Mouse (Mus musculus) intestine, embryonic 14.5 days (tissue): ENCODE data around the gene Olfml2b. TPM values are rescaled to one million over a fixed set of nuclear protein-coding genes. Genes with fewer than 3 reads are reported as not detected.

Source experiments
- ATAC-seq: fragments of 200-750 bp; cut with Nextera tagmentation; replicated peaks from 2 replicates; pipeline ENCODE4 v1.8.0; 2017; ENCODE audit warnings: low read depth, moderate number of reproducible peaks, moderate TSS enrichment, moderate library complexity; ENCODE audit not compliant: low FRiP score, low TSS enrichment
- DNase-seq: peaks from one replicate; pipeline ENCODE4 v3.0.0-alpha.2; 2018; ENCODE audit warnings: low spot score
- H3K27ac ChIP-seq: fragments of 300-500 bp; sonication (generic); 2 replicates; pipeline ENCODE4 v1.5.1; 2014; ENCODE audit warnings: low read depth, mild to moderate bottlenecking, control low read depth
- H3K27me3 ChIP-seq: fragments of 300-500 bp; sonication (generic); replicated peaks from 2 replicates; pipeline ENCODE4 v1.6.1; 2014; ENCODE audit warnings: low read length, control low read depth; ENCODE audit not compliant: control insufficient read depth, insufficient read depth
- H3K36me3 ChIP-seq: fragments of 300-500 bp; sonication (generic); 2 replicates; pipeline ENCODE4 v1.6.1; 2014; ENCODE audit warnings: low read length, control low read depth; ENCODE audit not compliant: control insufficient read depth, insufficient read depth
- H3K4me1 ChIP-seq: fragments of 300-500 bp; sonication (generic); replicated peaks from 2 replicates; pipeline ENCODE4 v1.6.1; 2014; ENCODE audit warnings: low read length, control low read depth, mixed read lengths; ENCODE audit not compliant: control insufficient read depth, insufficient read depth
- H3K4me2 ChIP-seq: fragments of 300-500 bp; sonication (generic); 2 replicates; pipeline ENCODE4 v1.6.1; 2014; ENCODE audit warnings: low read length
- H3K4me3 ChIP-seq: fragments of 300-500 bp; sonication (generic); 2 replicates; pipeline ENCODE4 v1.5.1; 2014; ENCODE audit warnings: low read depth, low read length, control low read depth, mixed read lengths
- H3K9ac ChIP-seq: fragments of 300-500 bp; sonication (generic); 2 replicates; pipeline ENCODE4 v1.6.1; 2014; ENCODE audit warnings: mild to moderate bottlenecking, low read length
- H3K9me3 ChIP-seq: fragments of 300-500 bp; sonication (generic); 2 replicates; pipeline ENCODE4 v1.6.1; 2016; ENCODE audit warnings: low read length, control low read depth; ENCODE audit not compliant: control insufficient read depth
- WGBS: fragments of 180-500 bp; shearing (Covaris S2); extraction: QIAGEN DNeasy Blood & Tissue Kit; methylation state at CpG from one replicate; pipeline ENCODE4 v1.1.7; 2014; 5-methylcytosine and 5-hydroxymethylcytosine counted together
- polyA plus RNA-seq: library from polyadenylated mRNA; unstranded; fragments of >200 nt; fragmentation: Nextera tagmentation; extraction: Ambion mirVana; gene quantifications from 2 replicates; pipeline ENCODE4 v1.2.1, GENCODE M21; 2014

Olfml2b gene
- polyA plus RNA-seq, 1 experiment from 2014 or later, result 22.4 TPM

- ATAC-seq, result no peak
- no peaks in the 10 kb centered on the region for H3K36me3 ChIP-seq
- no peak overlapping the region for H3K4me3 ChIP-seq
- no peaks in the 10 kb centered on the region for H3K27me3 ChIP-seq
- H3K9ac ChIP-seq, result no peak overlapping the region
- H3K9me3 ChIP-seq, result no peaks in the 10 kb centered on the region
- no peak for DNase-seq
- no peak overlapping the region for H3K4me2 ChIP-seq
- no peaks in the 10 kb centered on the region for H3K4me1 ChIP-seq
- WGBS, result 93% methylated on average over 3 of the region's 3 CpGs
- H3K27ac ChIP-seq, result no peak overlapping the region
Observed at GRCm38 (mm10) chr1:170611631-170612030, 32.7 kb upstream of the Olfml2b start.

GRCm38 (mm10) chr1:170612968-170613872 is 31.1 kb upstream of the Olfml2b start:
- WGBS, result 57% methylated on average over 18 of the region's 18 CpGs

DNA sequence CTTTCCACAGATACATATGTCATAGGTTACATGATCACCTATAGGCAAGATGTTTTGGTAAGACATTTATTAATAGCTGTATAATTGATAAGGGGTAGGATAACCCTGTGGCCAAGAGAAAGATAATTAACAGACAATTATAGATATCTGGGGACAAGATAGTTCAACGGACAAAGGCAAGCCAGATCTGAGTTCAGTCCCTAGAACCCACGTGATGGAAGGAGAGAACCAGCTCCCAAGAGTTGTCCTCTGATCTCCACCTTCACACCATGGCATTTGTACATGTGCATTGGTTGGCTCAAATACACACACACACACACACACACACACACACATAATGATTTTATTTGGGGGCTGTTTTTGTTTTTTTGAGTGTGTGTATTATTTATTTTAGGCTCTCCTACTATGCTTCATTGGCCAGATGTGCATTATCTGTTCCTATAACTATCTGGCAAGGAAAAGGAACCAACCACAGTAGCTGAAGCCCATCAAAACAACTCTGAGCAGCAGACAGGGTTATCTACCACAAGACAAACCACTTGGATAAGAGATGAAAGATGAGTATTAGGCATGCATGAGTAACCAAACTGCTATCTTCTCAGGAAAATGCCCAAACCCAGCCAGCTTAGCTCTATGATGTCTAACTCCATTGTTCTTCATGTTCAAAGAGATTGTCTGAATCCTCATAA is 24.5 kb upstream of the Olfml2b start:
- Histone ChIP-seq H3K4me1 (no peaks in the 10 kb centered on the region), H3K27ac (no peak overlapping the region), H3K4me3 (no peak overlapping the region), H3K9me3 (peaks cover 4% of the 10 kb centered on the region; the same call in 1 of the 2 replicates), H3K4me2 (no peak overlapping the region), H3K27me3 (no peaks in the 10 kb centered on the region), H3K9ac (no peak overlapping the region), H3K36me3 (no peaks in the 10 kb centered on the region)
- DNase-seq (no peak), ATAC-seq (no peak)
- 79% methylated on average over 2 of the region's 2 CpGs for WGBS

More at GRCm38 (mm10) chr1:170612968-170613872, 31.1 kb upstream of the Olfml2b start:
- H3K4me2 ChIP-seq, result no peak overlapping the region
- no peaks in the 10 kb centered on the region for H3K27me3 ChIP-seq
- peak; percentile 89 for ATAC-seq
- H3K4me1 ChIP-seq, result no peaks in the 10 kb centered on the region
- no peaks in the 10 kb centered on the region for H3K36me3 ChIP-seq
- no peak overlapping the region for H3K9ac ChIP-seq
- H3K9me3 ChIP-seq, result no peaks in the 10 kb centered on the region
- H3K27ac ChIP-seq, result no peak overlapping the region
- H3K4me3 ChIP-seq, result no peak overlapping the region
- DNase-seq, result peak; percentile 81

DNA sequence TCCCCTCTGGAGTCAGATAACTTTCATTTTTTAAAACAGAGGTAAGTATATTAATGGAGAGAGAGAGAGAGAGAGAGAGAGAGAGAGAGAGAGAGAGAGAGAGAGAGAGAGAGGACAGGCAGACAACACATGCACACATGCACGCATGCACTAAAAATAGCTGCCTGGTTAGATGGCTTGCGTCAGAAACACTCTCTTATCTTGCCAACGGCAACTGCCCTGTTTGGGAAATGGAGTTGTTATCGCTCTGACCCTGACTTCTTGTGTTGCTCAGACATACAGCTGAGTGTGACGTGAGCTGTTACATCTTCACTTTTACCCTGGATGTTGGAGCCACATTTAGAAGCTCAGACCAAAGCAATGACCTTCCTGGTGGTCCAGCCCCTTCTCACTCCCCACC is 21.4 kb upstream of the Olfml2b start:
- ATAC-seq (no peak), DNase-seq (no peak)
- Histone ChIP-seq H3K27ac (no peak overlapping the region), H3K4me2 (no peak overlapping the region), H3K36me3 (no peaks in the 10 kb centered on the region), H3K4me3 (no peak overlapping the region), H3K9me3 (peaks cover 5% of the 10 kb centered on the region), H3K27me3 (no peaks in the 10 kb centered on the region), H3K4me1 (no peaks in the 10 kb centered on the region), H3K9ac (no peak overlapping the region)
- WGBS, result 47% methylated on average over 5 of the region's 5 CpGs

DNA sequence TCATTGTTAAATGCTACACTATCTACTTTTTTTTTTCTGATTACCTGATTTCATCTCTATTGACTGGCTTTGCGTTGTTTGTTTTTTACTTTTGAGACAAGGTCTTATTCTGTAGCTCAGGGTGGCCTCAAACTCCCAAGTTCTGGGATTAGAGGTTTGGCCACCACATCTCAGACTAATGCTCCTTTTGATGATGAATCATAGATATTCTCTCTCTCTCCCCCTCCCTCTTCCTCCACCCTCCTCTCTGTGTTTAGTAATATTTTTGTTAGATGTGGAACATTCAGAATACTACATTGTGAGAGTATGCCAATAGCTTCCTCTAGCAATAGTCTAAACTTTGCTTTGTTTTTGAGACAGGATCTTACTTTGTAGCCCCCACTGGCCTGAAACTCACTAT is 20.9 kb upstream of the Olfml2b start:
- Histone ChIP-seq H3K27me3 (no peaks in the 10 kb centered on the region), H3K4me2 (no peak overlapping the region), H3K27ac (no peak overlapping the region), H3K36me3 (no peaks in the 10 kb centered on the region), H3K9ac (no peak overlapping the region), H3K4me3 (no peak overlapping the region), H3K9me3 (peaks cover 7% of the 10 kb centered on the region), H3K4me1 (no peaks in the 10 kb centered on the region)
- 91% methylated on average over 1 of the region's 1 CpGs for WGBS
- DNase-seq (no peak), ATAC-seq (no peak)

DNA sequence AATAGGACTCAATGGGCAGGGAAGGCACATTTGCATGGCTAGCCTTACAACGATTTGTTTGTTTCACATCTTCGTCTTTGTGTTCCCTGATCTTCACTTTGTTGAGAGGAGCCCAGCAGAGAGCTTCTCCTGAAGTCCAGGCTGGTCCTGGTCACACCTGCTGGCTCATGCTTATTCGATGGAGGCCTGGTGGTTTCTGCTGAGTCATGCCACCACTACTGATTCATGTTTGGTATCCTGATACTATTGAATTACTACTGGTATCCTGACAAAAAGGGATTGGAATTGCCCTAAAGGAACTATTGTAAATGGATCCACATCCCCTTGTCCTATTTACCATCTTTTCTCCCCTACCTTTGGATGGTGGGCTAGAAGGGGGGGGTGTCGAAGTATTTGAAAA is 13.8 kb upstream of the Olfml2b start:
- DNase-seq (peak; percentile 37), ATAC-seq (no peak)
- 83% methylated on average over 4 of the region's 4 CpGs for WGBS
- H3K4me2 ChIP-seq, result no peak overlapping the region
- no peaks in the 10 kb centered on the region for H3K27me3 ChIP-seq
- H3K4me1 ChIP-seq, result no peaks in the 10 kb centered on the region
- no peak overlapping the region for H3K4me3 ChIP-seq
- no peak overlapping the region for H3K9ac ChIP-seq
- no peak overlapping the region for H3K27ac ChIP-seq
- no peaks in the 10 kb centered on the region for H3K36me3 ChIP-seq
- peaks cover 3% of the 10 kb centered on the region; the same call in 1 of the 2 replicates for H3K9me3 ChIP-seq

DNA sequence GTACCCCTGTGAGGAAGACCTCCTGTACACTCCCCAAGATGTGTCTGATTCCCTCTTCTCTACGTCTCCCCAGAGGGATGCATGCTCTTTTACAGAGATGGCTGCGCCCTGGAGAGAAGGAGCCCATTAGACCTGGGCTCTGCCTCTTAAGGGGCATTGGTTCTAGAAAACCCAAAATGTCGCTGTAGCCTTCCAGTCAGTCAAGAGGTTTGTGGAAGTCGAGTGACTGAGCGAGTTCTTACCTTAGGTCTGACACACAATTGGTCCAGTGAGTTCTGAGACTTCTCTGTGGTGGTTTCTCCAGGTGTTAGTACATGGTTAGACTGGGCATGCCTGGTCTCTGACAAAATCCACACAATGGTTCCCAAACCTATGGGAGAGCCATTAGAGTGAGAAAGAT is 12.8 kb upstream of the Olfml2b start:
- Histone ChIP-seq H3K4me1 (no peaks in the 10 kb centered on the region), H3K9me3 (peaks cover 3% of the 10 kb centered on the region; the same call in 1 of the 2 replicates), H3K4me2 (no peak overlapping the region), H3K27me3 (no peaks in the 10 kb centered on the region), H3K36me3 (no peaks in the 10 kb centered on the region), H3K27ac (no peak overlapping the region), H3K9ac (no peak overlapping the region), H3K4me3 (no peak overlapping the region)
- ATAC-seq (no peak), DNase-seq (peak; percentile 16)
- 95% methylated on average over 5 of the region's 5 CpGs for WGBS

DNA sequence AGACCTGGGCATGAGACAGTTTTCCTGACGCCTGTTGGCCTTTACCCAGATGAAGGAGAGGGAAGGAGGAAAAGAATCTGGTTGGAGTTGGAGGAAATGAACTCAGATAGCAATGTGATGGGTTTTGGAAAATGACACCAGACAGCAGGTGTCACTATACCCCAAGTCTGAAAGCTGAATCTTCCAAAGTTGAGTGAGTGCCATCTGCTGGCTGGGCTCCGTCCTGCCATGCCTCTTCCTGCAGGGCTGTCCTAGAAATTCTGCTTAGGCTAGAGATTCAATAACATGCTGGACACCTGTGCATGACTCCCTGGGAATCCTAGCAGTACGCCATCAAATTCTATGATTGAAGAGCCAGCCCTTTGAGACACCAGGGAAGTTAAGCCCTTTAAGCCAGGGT is 11.9 kb upstream of the Olfml2b start:
- no peaks in the 10 kb centered on the region for H3K27me3 ChIP-seq
- ATAC-seq, result peak; percentile 53; the same call in 1 of the 2 replicates
- no peak overlapping the region for H3K4me3 ChIP-seq
- H3K4me1 ChIP-seq, result no peaks in the 10 kb centered on the region
- no peak overlapping the region for H3K27ac ChIP-seq
- no peaks in the 10 kb centered on the region for H3K36me3 ChIP-seq
- no peak overlapping the region for H3K9ac ChIP-seq
- no peak overlapping the region for H3K4me2 ChIP-seq
- WGBS, result 16% methylated on average over 3 of the region's 3 CpGs
- H3K9me3 ChIP-seq, result peaks cover 3% of the 10 kb centered on the region; the same call in 1 of the 2 replicates
- DNase-seq, result peak; percentile 80
